Mouse (Mus musculus) MEL (cell line): ENCODE results near the gene Tarbp2.

Source experiments
- CTCF ChIP-seq, 3 experiments: IDR thresholded peaks in 2 of 3; conservative IDR thresholded peaks in 1 of 3; 2 replicates each; pipeline ENCODE4 v1.5.1; 2011 to 2012; ENCODE audit warnings: low read length in 3 of 3, low read depth in 2 of 3, mild to moderate bottlenecking in 2 of 3, improper control_type of control experiment in 1 of 3, inconsistent platforms in 1 of 3, mixed read lengths in 1 of 3, moderate library complexity in 1 of 3; ENCODE audit not compliant: control insufficient read depth in 1 of 3, insufficient read depth in 1 of 3, poor library complexity in 1 of 3, severe bottlenecking in 1 of 3
- EP300 ChIP-seq, 2 experiments: IDR thresholded peaks; 2 replicates each; pipeline ENCODE4 v1.6.1; 2011; ENCODE audit warnings: improper control_type of control experiment in 2 of 2, low read length in 2 of 2, low read depth in 1 of 2, mild to moderate bottlenecking in 1 of 2
- ETS1 ChIP-seq: IDR thresholded peaks from 2 replicates; pipeline ENCODE4 v1.6.1; 2012; ENCODE audit warnings: low read depth, mild to moderate bottlenecking, inconsistent platforms, low read length, improper control_type of control experiment, moderate library complexity
- KAT2A ChIP-seq: conservative IDR thresholded peaks from 2 replicates; pipeline ENCODE4 v1.6.1; 2012; ENCODE audit warnings: low read depth, low read length, improper control_type of control experiment, inconsistent platforms
- POLR2A ChIP-seq, 2 experiments: IDR thresholded peaks; 2 replicates each; pipeline ENCODE4 v1.6.1; 2011 to 2012; ENCODE audit warnings: low read length in 2 of 2, mild to moderate bottlenecking in 2 of 2, control low read depth in 1 of 2, improper control_type of control experiment in 1 of 2, low read depth in 1 of 2, moderate library complexity in 1 of 2; ENCODE audit not compliant: control insufficient read depth in 1 of 2, insufficient read depth in 1 of 2, poor library complexity in 1 of 2
- RAD21 ChIP-seq: IDR thresholded peaks from 2 replicates; pipeline ENCODE4 v1.6.1; 2011; ENCODE audit warnings: mild to moderate bottlenecking, low read depth, low read length, improper control_type of control experiment
- TAL1 ChIP-seq: IDR thresholded peaks from 2 replicates; pipeline ENCODE4 v1.6.1; 2012; ENCODE audit warnings: mild to moderate bottlenecking, inconsistent platforms, low read length, moderate library complexity, mixed read lengths
- ZC3H11A ChIP-seq: IDR thresholded peaks from 2 replicates; pipeline ENCODE4 v1.6.1; 2012; ENCODE audit warnings: low read depth, mild to moderate bottlenecking, inconsistent platforms, low read length, improper control_type of control experiment
- ZKSCAN1 ChIP-seq: IDR thresholded peaks from 2 replicates; pipeline ENCODE4 v1.6.1; 2012; ENCODE audit warnings: low read depth, mild to moderate bottlenecking, inconsistent platforms, low read length, improper control_type of control experiment, moderate library complexity
- ZMIZ1 ChIP-seq: IDR thresholded peaks from 2 replicates; pipeline ENCODE4 v1.6.1; 2012; ENCODE audit warnings: low read depth, mild to moderate bottlenecking, inconsistent platforms, low read length, improper control_type of control experiment, moderate library complexity

DNA sequence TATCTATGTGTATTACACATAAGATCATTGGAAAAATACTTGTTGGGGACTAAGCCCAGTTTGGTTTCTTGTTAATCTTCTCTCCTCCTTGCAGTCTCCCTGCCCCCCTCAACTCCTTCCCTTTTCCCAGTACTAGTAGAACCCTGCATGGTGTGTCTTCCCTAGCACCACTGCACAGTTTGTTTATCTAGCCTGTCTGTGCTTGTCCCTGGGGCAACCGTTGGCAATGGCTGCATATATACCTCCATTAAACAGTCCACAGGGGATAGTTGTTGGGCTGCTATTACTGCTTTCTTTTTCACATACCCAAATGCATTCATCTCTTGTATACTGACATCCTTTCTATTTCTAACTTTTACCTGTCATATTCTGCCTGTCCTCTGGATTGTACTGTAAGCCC, 30.3 kb upstream of the Tarbp2 start:
- no peak for TF ChIP-seq POLR2A (IDR thresholded peaks at IDR 0.05; ENCODE audit: control insufficient read depth in 1 of 2, insufficient read depth in 1 of 2, low read depth in 1 of 2, low read length in 2 of 2, poor library complexity in 1 of 2)
- no peak for TF ChIP-seq EP300 (IDR thresholded peaks at IDR 0.05; ENCODE audit: low read depth in 1 of 2, low read length in 2 of 2)
- no peak for TF ChIP-seq ZMIZ1
- TF ChIP-seq CTCF (IDR thresholded peaks at IDR 0.05 in 2 of 3, conservative IDR thresholded peaks at IDR 0.05 in 1 of 3; ENCODE audit: control insufficient read depth in 1 of 3, insufficient read depth in 1 of 3, low read depth in 2 of 3, low read length in 3 of 3, poor library complexity in 1 of 3, severe bottlenecking in 1 of 3): no peak
- TF ChIP-seq RAD21: no peak
- no peak for TF ChIP-seq KAT2A
- TF ChIP-seq ETS1: no peak
- TF ChIP-seq ZKSCAN1: no peak
- TF ChIP-seq TAL1: no peak
- TF ChIP-seq ZC3H11A: no peak
